Mouse (Mus musculus): ENCODE data around the gene B4galnt3. TPM values are rescaled to one million over a fixed set of nuclear protein-coding genes. Genes with fewer than 3 reads are reported as not detected.
A peak's percentile ranks its signal among the peaks of the same experiment; 100 is the strongest.

The B4galnt3 gene
- polyA plus RNA-seq (2015; fragmentation: Nextera tagmentation; extraction: Ambion mirVana): 0.31 and 0.37 TPM in 2 replicates

DNA sequence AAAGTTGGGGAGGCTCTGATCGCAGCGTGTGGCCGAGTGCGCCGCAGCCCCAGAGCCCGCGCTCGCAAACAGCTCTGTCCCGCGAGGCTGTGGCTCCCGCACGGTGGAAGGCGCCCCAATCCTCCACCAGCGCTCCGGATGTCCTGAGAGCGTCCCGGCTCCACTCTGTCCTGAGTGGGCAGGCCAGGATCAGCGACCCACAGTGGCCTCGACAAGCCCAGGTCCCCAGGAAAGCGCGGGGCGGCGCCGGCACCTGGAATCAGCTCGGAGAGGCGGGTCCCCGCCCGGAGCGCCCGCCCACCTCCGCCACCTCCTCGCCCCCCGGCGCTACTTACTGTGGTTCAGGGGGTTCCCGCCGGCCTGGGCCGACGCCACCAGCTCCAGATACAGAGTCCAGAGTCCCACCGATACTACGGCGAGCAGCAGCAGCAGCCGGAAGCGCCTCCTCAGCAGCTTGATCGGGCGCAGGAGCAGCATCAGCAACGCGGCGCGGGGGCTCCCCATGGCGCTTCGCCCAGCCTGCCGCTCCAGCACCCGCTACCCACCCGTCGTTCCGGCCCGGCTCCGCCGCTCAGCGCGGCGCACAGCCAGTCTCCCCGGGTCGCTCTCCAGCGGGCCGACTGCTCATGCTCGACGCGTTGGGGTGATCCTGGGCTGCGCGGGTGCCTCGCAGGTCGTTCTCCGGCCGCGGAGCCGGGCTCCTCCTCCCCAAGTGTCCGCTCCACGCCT is at the start of gene B4galnt3, which contains the start of gene D330020A13Rik:
TSS of gene B4galnt3 (minus strand) at position 504 of the 729 bp plus-strand sequence.
TSS of gene D330020A13Rik (plus strand) at position 309 of the 729 bp plus-strand sequence.
- Histone ChIP-seq H3K9me3 (no peaks in the 10 kb centered on the region), H3K4me1 (peaks cover 8% of the 10 kb centered on the region), H3K9ac (peak within 1 kb of the TSS; percentile 79), H3K4me2 (peak within 1 kb of the TSS; percentile 90), H3K27ac (replicated peaks) (no peak within 1 kb of the TSS), H3K27me3 (replicated peaks) (peaks cover 48% of the 10 kb centered on the region), H3K4me3 (peak within 1 kb of the TSS; percentile 68), H3K36me3 (no peaks in the 10 kb centered on the region)
- peak; percentile 70; the same call in 1 of the 2 replicates for ATAC-seq (ENCODE audit: extremely low read depth, insufficient number of reproducible peaks, low FRiP score, low TSS enrichment)
- WGBS: under 1% methylated on average over 77 of the region's 79 CpGs

DNA sequence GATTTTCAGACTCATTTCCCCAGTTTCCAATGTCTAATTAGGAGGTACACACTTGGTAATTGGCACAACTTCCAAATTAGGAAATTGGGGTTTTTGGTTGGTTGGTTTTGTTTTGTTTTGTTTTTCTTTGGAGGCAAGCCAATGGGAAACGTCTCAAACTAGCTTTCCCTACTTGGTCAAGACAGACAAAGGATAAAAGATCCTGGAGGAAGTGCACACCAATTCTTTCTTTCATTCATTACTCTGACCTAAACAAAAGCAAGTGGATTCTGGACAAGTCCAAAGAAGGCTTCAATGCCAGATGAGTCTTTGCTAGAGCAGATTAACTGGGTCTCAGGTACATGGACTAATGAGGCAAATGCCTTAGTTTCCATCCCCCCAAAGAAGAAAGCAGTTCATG is 49.6 kb upstream of the B4galnt3 start:
- Histone ChIP-seq H3K27me3 (replicated peaks) (no peaks in the 10 kb centered on the region), H3K4me3 (no peak overlapping the region), H3K4me2 (no peak overlapping the region), H3K4me1 (no peaks in the 10 kb centered on the region), H3K9ac (no peak overlapping the region), H3K9me3 (no peaks in the 10 kb centered on the region), H3K27ac (replicated peaks) (no peak overlapping the region), H3K36me3 (peaks cover 97% of the 10 kb centered on the region)
- WGBS: 53% methylated on average over 1 of the region's 1 CpGs
- ATAC-seq (ENCODE audit: extremely low read depth, insufficient number of reproducible peaks, low FRiP score, low TSS enrichment): no peak

DNA sequence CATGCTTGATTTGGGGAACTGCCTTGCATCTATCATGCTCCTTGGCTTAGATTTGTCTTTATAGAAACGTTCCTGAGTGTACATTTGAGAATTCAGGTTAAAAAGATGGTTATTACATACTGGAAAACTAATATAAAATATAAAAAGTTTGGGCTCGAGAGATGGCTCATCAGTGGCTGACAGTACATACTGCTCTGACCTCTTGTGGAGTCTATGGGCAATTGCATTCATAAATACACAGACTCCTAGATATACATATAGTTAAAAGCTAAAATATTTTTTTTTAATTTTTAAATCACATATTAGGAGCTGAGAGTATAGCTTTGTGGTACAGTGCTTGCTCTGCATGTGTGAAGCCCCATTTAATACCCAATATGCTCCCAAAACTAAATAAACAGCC is 38.0 kb upstream of the B4galnt3 start:
- no peak for ATAC-seq (ENCODE audit: extremely low read depth, insufficient number of reproducible peaks, low FRiP score, low TSS enrichment)
- H3K36me3 ChIP-seq: peaks cover 88% of the 10 kb centered on the region

DNA sequence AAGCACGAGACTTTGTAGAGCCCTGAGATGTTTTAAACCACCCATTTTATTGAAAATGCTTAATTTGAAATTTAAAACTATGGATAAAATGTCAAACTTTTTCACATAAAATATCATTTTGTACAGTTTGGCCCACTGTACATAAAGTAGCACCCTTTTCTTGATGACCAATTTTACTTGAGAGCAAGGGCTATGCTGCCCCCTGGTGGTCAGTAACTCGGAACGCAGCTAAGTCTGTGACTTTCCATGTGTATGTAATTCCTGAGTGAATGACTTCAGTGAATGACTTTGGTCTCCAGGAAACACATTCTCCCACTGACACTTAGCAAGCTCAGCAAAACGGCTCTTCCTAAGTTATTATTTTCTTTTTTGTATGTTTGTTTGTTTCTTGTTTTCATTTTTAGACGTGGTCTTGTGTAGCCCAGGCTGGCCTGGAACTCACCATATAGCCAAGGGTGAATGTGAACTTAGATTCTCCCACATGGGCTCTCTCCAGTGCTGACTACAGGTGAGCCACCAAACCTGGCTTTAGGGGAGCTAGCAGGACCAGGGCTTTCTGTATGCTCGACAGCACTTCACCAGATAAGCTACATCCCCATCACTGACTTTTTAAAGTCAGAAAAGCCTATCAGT is 30.1 kb upstream of the B4galnt3 start:
- 29% methylated on average over 6 of the region's 6 CpGs for WGBS
- Histone ChIP-seq H3K4me3 (no peak overlapping the region), H3K27me3 (replicated peaks) (no peaks in the 10 kb centered on the region), H3K36me3 (peaks cover 38% of the 10 kb centered on the region), H3K4me1 (no peaks in the 10 kb centered on the region), H3K9me3 (no peaks in the 10 kb centered on the region), H3K27ac (replicated peaks) (no peak overlapping the region), H3K9ac (no peak overlapping the region), H3K4me2 (no peak overlapping the region)
- ATAC-seq (ENCODE audit: extremely low read depth, insufficient number of reproducible peaks, low FRiP score, low TSS enrichment): no peak

More for the DNA sequence above, 38.0 kb upstream of the B4galnt3 start:
- H3K4me2 ChIP-seq: no peak overlapping the region
- no peak overlapping the region for H3K9ac ChIP-seq
- H3K9me3 ChIP-seq: no peaks in the 10 kb centered on the region
- 70% methylated on average over 2 of the region's 2 CpGs for WGBS
- H3K27me3 ChIP-seq (replicated peaks): no peaks in the 10 kb centered on the region
- H3K27ac ChIP-seq (replicated peaks): no peak overlapping the region
- H3K4me3 ChIP-seq: no peak overlapping the region
- H3K4me1 ChIP-seq: no peaks in the 10 kb centered on the region

DNA sequence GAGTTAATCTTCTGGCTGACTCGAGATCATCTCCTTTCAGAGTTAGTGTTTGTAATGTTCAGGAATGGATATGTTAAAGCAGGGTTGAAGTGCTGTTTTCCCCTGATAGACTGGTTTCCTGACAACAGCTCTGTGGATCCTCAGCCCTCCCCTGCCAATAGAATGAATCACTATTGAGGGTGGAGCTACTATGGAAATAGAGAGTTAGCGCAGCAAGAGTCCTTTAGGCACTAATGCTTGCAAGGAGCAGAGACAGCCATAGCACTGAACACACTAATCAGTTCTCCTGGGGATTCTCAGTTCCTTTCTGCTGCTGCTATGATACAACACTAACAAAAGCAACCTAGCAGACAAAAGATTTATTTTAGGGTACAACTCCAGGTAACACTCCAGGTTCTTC is 26.0 kb upstream of the B4galnt3 start:
- 45% methylated on average over 2 of the region's 2 CpGs for WGBS

DNA sequence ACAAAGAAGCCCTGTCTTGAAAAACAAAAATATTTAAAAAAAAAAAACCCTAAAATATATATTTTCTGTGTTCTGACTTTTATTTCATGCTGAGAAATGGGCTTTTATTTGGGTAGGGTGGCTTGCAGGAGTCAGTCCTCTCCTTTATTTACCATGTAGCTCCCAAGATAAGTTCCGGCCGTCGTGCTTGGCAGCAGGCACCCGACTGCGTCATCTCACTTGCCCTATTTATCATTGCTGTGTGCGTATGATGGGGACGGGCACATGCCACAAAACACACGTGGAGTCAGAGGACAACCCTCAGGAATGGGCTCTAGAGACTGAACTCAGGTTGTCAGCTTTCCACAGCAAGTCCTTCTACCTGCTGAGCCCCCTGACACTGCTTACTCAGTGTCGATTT is 24.8 kb upstream of the B4galnt3 start:
- Histone ChIP-seq H3K27ac (replicated peaks) (no peak overlapping the region), H3K4me2 (no peak overlapping the region), H3K27me3 (replicated peaks) (no peaks in the 10 kb centered on the region), H3K4me3 (no peak overlapping the region), H3K9ac (no peak overlapping the region), H3K9me3 (no peaks in the 10 kb centered on the region), H3K36me3 (peaks cover 8% of the 10 kb centered on the region; the same call in 1 of the 2 replicates), H3K4me1 (no peaks in the 10 kb centered on the region)
- ATAC-seq (ENCODE audit: extremely low read depth, insufficient number of reproducible peaks, low FRiP score, low TSS enrichment): no peak
- WGBS: 82% methylated on average over 9 of the region's 9 CpGs

More for the DNA sequence above, 26.0 kb upstream of the B4galnt3 start:
- H3K27me3 ChIP-seq (replicated peaks): no peaks in the 10 kb centered on the region
- H3K9ac ChIP-seq: no peak overlapping the region
- H3K4me2 ChIP-seq: no peak overlapping the region
- H3K4me3 ChIP-seq: no peak overlapping the region
- no peak overlapping the region for H3K27ac ChIP-seq (replicated peaks)
- peaks cover 18% of the 10 kb centered on the region for H3K36me3 ChIP-seq
- ATAC-seq (ENCODE audit: extremely low read depth, insufficient number of reproducible peaks, low FRiP score, low TSS enrichment): no peak
- H3K9me3 ChIP-seq: no peaks in the 10 kb centered on the region
- H3K4me1 ChIP-seq: no peaks in the 10 kb centered on the region

DNA sequence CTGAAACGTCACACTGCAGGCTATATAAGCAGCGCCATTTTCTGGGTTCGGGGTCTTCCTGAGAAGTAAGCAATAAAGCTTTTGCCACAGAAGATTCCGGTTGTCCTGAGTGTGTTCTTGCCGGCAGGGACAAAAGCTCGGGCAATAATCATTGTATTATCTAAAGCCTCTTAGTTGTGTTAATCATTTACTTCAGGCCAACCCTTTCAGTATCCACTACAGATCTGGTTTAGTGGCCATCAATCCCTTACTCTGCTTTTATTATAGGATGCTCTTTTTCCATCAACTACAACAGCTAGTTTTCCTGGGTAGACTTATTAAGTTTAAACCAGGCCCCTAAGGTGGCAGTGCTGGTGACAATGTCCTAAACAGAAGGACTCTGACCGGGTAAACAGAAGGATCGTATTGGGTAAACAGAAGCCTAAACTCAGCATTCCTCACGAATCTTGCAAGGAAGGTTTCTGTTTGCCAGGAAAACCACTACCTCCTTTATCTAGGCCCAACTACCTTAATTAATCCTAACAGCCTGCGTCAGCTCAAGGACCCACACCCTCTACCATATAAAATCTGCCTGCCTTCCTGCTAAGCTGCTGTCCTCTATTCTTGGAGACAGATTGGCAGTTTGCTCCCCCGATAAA is 24.1 kb upstream of the B4galnt3 start:
- H3K4me1 ChIP-seq: no peaks in the 10 kb centered on the region
- 0 out of 2 replicates have a peak, but pooled peaks cover 2% of the 10 kb centered on the region for H3K36me3 ChIP-seq
- no peak overlapping the region for H3K4me2 ChIP-seq
- no peak overlapping the region for H3K9ac ChIP-seq
- H3K4me3 ChIP-seq: no peak overlapping the region
- ATAC-seq (ENCODE audit: extremely low read depth, insufficient number of reproducible peaks, low FRiP score, low TSS enrichment): no peak
- H3K27me3 ChIP-seq (replicated peaks): no peaks in the 10 kb centered on the region
- no peaks in the 10 kb centered on the region for H3K9me3 ChIP-seq
- 74% methylated on average over 11 of the region's 11 CpGs for WGBS
- no peak overlapping the region for H3K27ac ChIP-seq (replicated peaks)

DNA sequence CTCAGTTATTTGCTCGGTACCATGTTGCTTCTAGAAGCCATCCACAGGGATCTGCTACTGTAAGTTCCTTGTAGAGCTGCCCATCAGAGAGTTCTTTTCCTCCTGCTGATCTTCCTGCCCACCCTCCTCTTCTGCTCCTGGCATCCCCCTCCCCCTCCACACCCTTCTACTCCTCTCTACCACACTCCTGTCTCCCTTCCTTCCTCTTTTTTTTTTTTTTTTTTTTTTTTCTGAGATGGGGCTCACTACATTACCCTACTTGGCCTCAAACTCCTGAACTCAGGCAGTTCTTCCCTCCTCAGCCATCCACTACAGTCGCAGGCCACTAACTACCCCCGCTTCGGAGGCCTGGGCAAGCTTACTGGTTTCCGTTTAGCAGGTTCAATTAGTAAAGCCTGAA is 18.1 kb upstream of the B4galnt3 start:
- WGBS: 79% methylated on average over 5 of the region's 5 CpGs
- no peaks in the 10 kb centered on the region for H3K9me3 ChIP-seq
- H3K9ac ChIP-seq: no peak overlapping the region
- no peak overlapping the region for H3K4me3 ChIP-seq
- no peak for ATAC-seq (ENCODE audit: extremely low read depth, insufficient number of reproducible peaks, low FRiP score, low TSS enrichment)
- H3K4me2 ChIP-seq: no peak overlapping the region
- peaks cover 18% of the 10 kb centered on the region for H3K4me1 ChIP-seq
- H3K27me3 ChIP-seq (replicated peaks): 0 out of 2 replicates have a peak, but pooled peaks cover 2% of the 10 kb centered on the region
- H3K27ac ChIP-seq (replicated peaks): no peak overlapping the region
- H3K36me3 ChIP-seq: no peaks in the 10 kb centered on the region

DNA sequence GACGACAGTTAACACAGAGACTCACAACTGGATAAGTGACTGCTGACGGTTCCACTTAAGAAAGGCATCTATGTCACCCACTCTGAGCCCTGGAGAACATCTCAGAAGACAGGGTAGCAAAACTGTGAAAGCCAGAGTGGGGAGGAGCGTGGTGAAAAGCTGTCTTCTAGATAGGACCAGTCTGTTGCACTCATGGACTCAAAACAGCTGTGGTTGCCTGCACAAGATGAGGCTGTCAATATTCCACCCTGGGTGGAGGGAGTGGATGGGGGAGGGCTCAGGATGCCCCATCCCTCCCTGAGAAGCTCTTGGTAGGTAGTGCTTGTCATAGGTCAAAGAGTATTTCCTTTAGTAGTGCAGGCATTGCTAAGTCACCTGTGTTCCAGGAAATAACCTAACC is 15.4 kb upstream of the B4galnt3 start:
- no peak; the same call in 1 of the 2 replicates for ATAC-seq (ENCODE audit: extremely low read depth, insufficient number of reproducible peaks, low FRiP score, low TSS enrichment)
- 28% methylated on average over 3 of the region's 3 CpGs for WGBS
- H3K4me3 ChIP-seq: 0 out of 2 replicates have a peak overlapping the region, but pooled peaks have one; percentile 6
- H3K27me3 ChIP-seq (replicated peaks): peaks cover 9% of the 10 kb centered on the region; the same call in 1 of the 2 replicates
- no peaks in the 10 kb centered on the region for H3K36me3 ChIP-seq
- H3K4me2 ChIP-seq: peak overlapping the region; percentile 48
- H3K27ac ChIP-seq (replicated peaks): peak overlapping the region; percentile 51
- no peak overlapping the region for H3K9ac ChIP-seq
- H3K9me3 ChIP-seq: no peaks in the 10 kb centered on the region
- peaks cover 28% of the 10 kb centered on the region for H3K4me1 ChIP-seq

DNA sequence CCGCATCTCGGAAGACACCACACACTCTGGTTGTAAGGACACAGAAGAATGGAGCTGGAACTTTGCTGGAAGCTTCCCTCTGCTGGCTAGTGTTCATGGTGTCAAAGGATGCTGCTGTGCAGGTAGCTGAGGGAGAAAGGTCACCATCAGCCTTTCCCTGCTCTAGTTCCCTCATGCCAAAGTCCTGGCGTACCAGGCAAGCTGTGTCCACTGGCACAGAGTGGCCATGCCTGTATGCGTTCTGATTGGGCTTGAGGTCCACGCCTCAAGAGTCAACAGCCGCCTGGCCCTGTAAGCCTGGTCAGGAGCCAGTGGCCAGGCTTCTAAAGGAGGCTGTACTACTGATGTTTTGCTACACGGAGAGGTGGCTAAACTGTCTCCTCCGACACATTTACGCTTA is 15.0 kb upstream of the B4galnt3 start:
- Histone ChIP-seq H3K27ac (replicated peaks) (peak overlapping the region; percentile 51), H3K9me3 (no peaks in the 10 kb centered on the region), H3K4me2 (peak overlapping the region; percentile 48), H3K27me3 (replicated peaks) (peaks cover 10% of the 10 kb centered on the region; the same call in 1 of the 2 replicates), H3K4me1 (peaks cover 28% of the 10 kb centered on the region), H3K4me3 (0 out of 2 replicates have a peak overlapping the region, but pooled peaks have one; percentile 6), H3K9ac (no peak overlapping the region), H3K36me3 (no peaks in the 10 kb centered on the region)
- no peak for ATAC-seq (ENCODE audit: extremely low read depth, insufficient number of reproducible peaks, low FRiP score, low TSS enrichment)
- WGBS: 44% methylated on average over 9 of the region's 9 CpGs

Measured in heart, embryonic 13.5 days (tissue).